Mouse (Mus musculus) midbrain, embryonic 16.5 days (tissue): ENCODE measurements around the gene Tvp23a. TPM values are rescaled to one million over a fixed set of nuclear protein-coding genes. Genes with fewer than 3 reads are reported as not detected.

ENCODE experiments used
- ATAC-seq: fragments of 200-750 bp; cut with Nextera tagmentation; 2 replicates; pipeline ENCODE4 v1.8.0; 2017; ENCODE audit warnings: moderate TSS enrichment
- H3K27ac ChIP-seq: fragments of 300-500 bp; sonication (generic); 2 replicates; pipeline ENCODE4 v1.5.1; 2014; ENCODE audit warnings: mild to moderate bottlenecking, low read length, mixed read lengths
- H3K27me3 ChIP-seq: fragments of 300-500 bp; sonication (generic); 2 replicates; pipeline ENCODE4 v1.6.1; 2014; ENCODE audit warnings: low read depth, low read length, mixed read lengths; ENCODE audit not compliant: control insufficient read depth, insufficient read depth
- H3K36me3 ChIP-seq: fragments of 300-500 bp; sonication (generic); 2 replicates; pipeline ENCODE4 v1.6.1; 2014; ENCODE audit warnings: mild to moderate bottlenecking, low read length, moderate library complexity, mixed read lengths; ENCODE audit not compliant: control insufficient read depth, insufficient read depth
- H3K4me1 ChIP-seq: fragments of 300-500 bp; sonication (generic); 2 replicates; pipeline ENCODE4 v1.6.1; 2014; ENCODE audit warnings: mild to moderate bottlenecking, low read length, mixed read lengths; ENCODE audit not compliant: control insufficient read depth, insufficient read depth
- H3K4me2 ChIP-seq: fragments of 300-500 bp; sonication (generic); 2 replicates; pipeline ENCODE4 v1.6.1; 2014; ENCODE audit warnings: mild to moderate bottlenecking, low read length, mixed read lengths
- H3K4me3 ChIP-seq: fragments of 300-500 bp; sonication (generic); 2 replicates; pipeline ENCODE4 v1.5.1; 2014; ENCODE audit warnings: low read depth, mild to moderate bottlenecking, low read length, moderate library complexity, mixed read lengths
- H3K9ac ChIP-seq: fragments of 300-500 bp; sonication (generic); 2 replicates; pipeline ENCODE4 v1.6.1; 2014; ENCODE audit warnings: low read depth, low read length, mixed read lengths
- H3K9me3 ChIP-seq: fragments of 300-500 bp; sonication (generic); replicated peaks from 2 replicates; pipeline ENCODE4 v1.6.1; 2014; ENCODE audit warnings: mild to moderate bottlenecking, low read length, mixed read lengths; ENCODE audit not compliant: control insufficient read depth, poor library complexity, severe bottlenecking
- WGBS: fragments of 180-500 bp; shearing (Covaris S2); extraction: QIAGEN DNeasy Blood & Tissue Kit; methylation state at CpG from one replicate; pipeline ENCODE4 v1.1.7; 2014; 5-methylcytosine and 5-hydroxymethylcytosine counted together
- polyA plus RNA-seq: library from polyadenylated mRNA; unstranded; fragments of >200 nt; fragmentation: Nextera tagmentation; extraction: Ambion mirVana; gene quantifications from 2 replicates; pipeline ENCODE4 v1.2.1, GENCODE M21; 2015

The Tvp23a gene
- 54.2 and 54.7 TPM in 2 replicates for polyA plus RNA-seq

GRCm38 (mm10) chr16:10447264-10447594, at the start of gene Tvp23a:
Gene Tvp23a, minus strand, starts transcription at chr16:10447362.
- H3K27me3 ChIP-seq: no peaks in the 10 kb centered on the region
- no peaks in the 10 kb centered on the region for H3K36me3 ChIP-seq
- peak within 1 kb of the TSS; percentile 85 for H3K27ac ChIP-seq
- 1% methylated on average over 12 of the region's 12 CpGs for WGBS
- peak within 1 kb of the TSS; percentile 78 for H3K9ac ChIP-seq
- H3K4me1 ChIP-seq: peaks cover 39% of the 10 kb centered on the region
- no peaks in the 10 kb centered on the region for H3K9me3 ChIP-seq
- H3K4me3 ChIP-seq: peak within 1 kb of the TSS; percentile 50
- ATAC-seq: peak; percentile 98
- peak within 1 kb of the TSS; percentile 65 for H3K4me2 ChIP-seq

GRCm38 (mm10) chr16:10495824-10496298, 48.7 kb upstream of the Tvp23a start:
- H3K27ac ChIP-seq: no peak overlapping the region
- no peak overlapping the region for H3K4me2 ChIP-seq
- 73% methylated on average over 2 of the region's 2 CpGs for WGBS
- H3K4me3 ChIP-seq: no peak overlapping the region
- H3K9ac ChIP-seq: no peak overlapping the region
- no peaks in the 10 kb centered on the region for H3K4me1 ChIP-seq
- no peaks in the 10 kb centered on the region for H3K9me3 ChIP-seq
- no peak for ATAC-seq
- no peaks in the 10 kb centered on the region for H3K27me3 ChIP-seq
- no peaks in the 10 kb centered on the region for H3K36me3 ChIP-seq

DNA sequence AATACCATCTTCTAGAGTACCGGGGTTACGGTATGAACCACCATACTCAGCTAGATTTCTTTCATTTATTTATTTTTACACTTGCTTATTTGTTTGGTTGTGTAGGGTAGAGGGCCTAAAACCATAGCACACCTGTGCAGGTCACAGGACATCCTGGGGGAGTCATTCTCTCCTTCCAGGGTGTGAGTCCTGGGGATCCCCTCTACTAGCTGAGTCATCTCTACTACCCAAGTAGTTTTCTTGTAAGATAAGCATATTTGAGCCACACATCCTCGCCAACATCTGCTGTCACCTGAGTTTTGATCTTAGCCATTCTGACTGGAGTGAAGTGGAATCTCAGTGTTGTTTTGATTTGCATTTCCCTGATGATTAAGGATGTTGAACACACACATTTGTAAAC, 45.4 kb upstream of the Tvp23a start:
- H3K9ac ChIP-seq: no peak overlapping the region
- H3K4me3 ChIP-seq: no peak overlapping the region
- no peaks in the 10 kb centered on the region for H3K4me1 ChIP-seq
- H3K27ac ChIP-seq: no peak overlapping the region
- H3K36me3 ChIP-seq: no peaks in the 10 kb centered on the region
- WGBS: 87% methylated on average over 3 of the region's 3 CpGs
- H3K4me2 ChIP-seq: no peak overlapping the region
- H3K9me3 ChIP-seq: no peaks in the 10 kb centered on the region
- ATAC-seq: no peak
- H3K27me3 ChIP-seq: peaks cover 5% of the 10 kb centered on the region; the same call in 1 of the 2 replicates

DNA sequence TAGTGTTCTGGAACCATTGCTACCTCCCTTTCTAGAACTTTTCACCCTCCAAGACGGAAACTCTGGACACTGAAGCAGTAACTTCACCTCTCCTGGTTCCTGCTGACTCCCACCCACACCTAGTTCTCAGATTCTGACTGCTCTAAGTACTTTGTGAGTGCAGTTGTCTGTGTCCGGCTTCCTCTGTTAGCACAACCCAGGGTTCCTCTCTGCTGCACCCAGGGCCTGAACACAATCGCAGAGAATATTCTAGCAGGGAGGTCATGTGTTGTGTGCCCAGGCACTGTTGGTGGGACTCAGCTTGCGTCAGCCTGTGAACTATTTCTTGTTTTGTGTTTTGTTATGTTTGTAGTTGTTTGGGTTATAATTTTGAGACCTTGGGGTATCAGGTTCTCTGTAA, 44.6 kb upstream of the Tvp23a start:
- H3K36me3 ChIP-seq: no peaks in the 10 kb centered on the region
- no peaks in the 10 kb centered on the region for H3K4me1 ChIP-seq
- ATAC-seq: no peak
- no peaks in the 10 kb centered on the region for H3K9me3 ChIP-seq
- H3K4me2 ChIP-seq: no peak overlapping the region
- H3K27ac ChIP-seq: no peak overlapping the region
- WGBS: 93% methylated on average over 4 of the region's 4 CpGs
- H3K27me3 ChIP-seq: peaks cover 5% of the 10 kb centered on the region; the same call in 1 of the 2 replicates
- no peak overlapping the region for H3K4me3 ChIP-seq
- H3K9ac ChIP-seq: no peak overlapping the region

DNA sequence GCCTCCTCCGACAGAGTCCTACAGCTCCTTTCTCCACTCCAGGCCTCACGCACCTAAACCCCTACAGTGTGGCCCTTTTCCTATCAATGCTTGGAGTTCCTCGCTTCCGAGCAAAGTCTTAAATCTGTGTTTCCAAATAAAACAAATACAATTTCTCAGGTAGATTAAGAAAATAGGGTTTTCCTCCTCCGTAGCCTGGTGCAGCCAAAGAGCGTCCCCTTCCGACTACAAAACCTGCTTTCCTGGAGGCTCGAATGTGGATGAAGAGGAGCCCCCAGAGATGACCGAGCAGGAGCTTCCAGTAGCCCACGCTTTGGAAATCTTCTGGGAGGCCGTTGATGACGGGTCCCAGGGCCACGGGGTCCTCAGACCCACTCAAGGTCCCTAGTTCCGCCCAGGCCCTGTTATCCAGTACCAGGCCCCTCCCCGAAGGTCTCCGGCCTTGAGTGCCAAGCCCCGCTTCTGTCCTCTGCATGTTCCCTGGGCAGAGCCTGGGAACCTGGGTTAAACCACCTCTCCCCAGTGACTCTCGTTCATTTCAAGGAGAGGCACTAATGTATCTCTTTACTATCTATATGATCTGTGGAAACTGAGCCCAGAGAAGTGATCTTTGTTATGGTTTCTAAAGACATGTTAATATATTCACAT, 43.5 kb upstream of the Tvp23a start:
- no peaks in the 10 kb centered on the region for H3K4me1 ChIP-seq
- 85% methylated on average over 18 of the region's 18 CpGs for WGBS
- no peak overlapping the region for H3K9ac ChIP-seq
- H3K4me3 ChIP-seq: no peak overlapping the region
- H3K36me3 ChIP-seq: no peaks in the 10 kb centered on the region
- H3K4me2 ChIP-seq: no peak overlapping the region
- ATAC-seq: no peak
- H3K27me3 ChIP-seq: peaks cover 5% of the 10 kb centered on the region; the same call in 1 of the 2 replicates
- H3K27ac ChIP-seq: no peak overlapping the region
- H3K9me3 ChIP-seq: no peaks in the 10 kb centered on the region

- Histone ChIP-seq H3K4me1 (no peaks in the 10 kb centered on the region), H3K27ac (no peak overlapping the region), H3K27me3 (peaks cover 5% of the 10 kb centered on the region; the same call in 1 of the 2 replicates), H3K9ac (no peak overlapping the region), H3K4me2 (peak overlapping the region; percentile 39), H3K4me3 (no peak overlapping the region), H3K36me3 (no peaks in the 10 kb centered on the region), H3K9me3 (no peaks in the 10 kb centered on the region)
- no peak for ATAC-seq
- 16% methylated on average over 14 of the region's 14 CpGs for WGBS
These were observed 42.8 kb upstream of the Tvp23a start for GRCm38 (mm10) chr16:10489904-10490457.

GRCm38 (mm10) chr16:10489483-10489882, 42.3 kb upstream of the Tvp23a start:
- Histone ChIP-seq H3K9ac (no peak overlapping the region), H3K4me2 (peak overlapping the region; percentile 39), H3K4me3 (no peak overlapping the region), H3K4me1 (no peaks in the 10 kb centered on the region), H3K36me3 (no peaks in the 10 kb centered on the region), H3K27me3 (peaks cover 5% of the 10 kb centered on the region; the same call in 1 of the 2 replicates), H3K27ac (no peak overlapping the region), H3K9me3 (no peaks in the 10 kb centered on the region)
- no peak for ATAC-seq
- 9% methylated on average over 9 of the region's 9 CpGs for WGBS

- H3K4me3 ChIP-seq: no peak overlapping the region
- H3K36me3 ChIP-seq: no peaks in the 10 kb centered on the region
- no peak overlapping the region for H3K9ac ChIP-seq
- H3K4me1 ChIP-seq: no peaks in the 10 kb centered on the region
- H3K9me3 ChIP-seq: no peaks in the 10 kb centered on the region
- H3K27ac ChIP-seq: no peak overlapping the region
- 90% methylated on average over 7 of the region's 7 CpGs for WGBS
- peaks cover 5% of the 10 kb centered on the region; the same call in 1 of the 2 replicates for H3K27me3 ChIP-seq
- no peak for ATAC-seq
- no peak overlapping the region for H3K4me2 ChIP-seq
These were observed 41.8 kb upstream of the Tvp23a start for GRCm38 (mm10) chr16:10488769-10489481.
